Mouse (Mus musculus) thymus, adult 2 months (tissue): ENCODE measurements around the gene Car15.

ENCODE experiments used
- CTCF ChIP-seq: fragments of 200-500 bp; IDR thresholded peaks from 2 replicates; pipeline ENCODE4 v1.5.1; 2012; ENCODE audit warnings: mild to moderate bottlenecking, control low read depth, low read length, moderate library complexity, borderline replicate concordance; ENCODE audit not compliant: control insufficient read depth, poor library complexity, insufficient read depth; ENCODE audit errors: extremely low read depth
- POLR2A ChIP-seq: fragments of 200-500 bp; IDR thresholded peaks from 2 replicates; pipeline ENCODE4 v1.6.1; 2012; ENCODE audit warnings: mild to moderate bottlenecking, low read length, control low read depth, moderate library complexity; ENCODE audit not compliant: control insufficient read depth, poor library complexity, insufficient read depth; ENCODE audit errors: extremely low read depth

GRCm38 (mm10) chr16:17809125-17809524, 29.0 kb downstream of the Car15 start:
- no peak for TF ChIP-seq POLR2A
- TF ChIP-seq CTCF, result no peak
